Mouse (Mus musculus) WW6 (cell line): ENCODE measurements at regions not wholly inside any gene's neighbourhood (a gene's known extent, or its start where the extent isn't known, plus 50 kb on each side); places are given as distances from the start of the nearest gene placed in this dataset.

Source experiments
- DNase-seq: peaks from one replicate; pipeline ENCODE4 v3.0.0-alpha.2; 2013; ENCODE audit warnings: low read depth, low spot score

DNA sequence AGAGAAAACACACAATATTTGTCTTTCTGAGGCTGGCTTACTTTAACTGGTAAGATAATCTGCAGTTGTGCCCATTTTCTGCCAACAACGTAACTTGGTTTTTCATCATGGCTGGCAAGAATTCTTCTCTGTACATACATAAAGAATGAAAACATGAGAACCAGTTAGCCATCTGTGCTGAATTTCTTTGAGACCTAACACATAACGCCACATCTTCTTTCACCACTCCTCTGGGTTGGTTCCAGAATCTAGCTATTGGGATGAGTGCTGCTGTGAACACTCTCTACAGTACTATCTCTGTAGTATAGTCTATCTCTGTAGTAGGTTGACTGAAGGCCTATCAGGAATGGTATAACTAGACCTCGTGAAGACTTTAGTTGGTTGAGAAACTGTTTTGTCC is 132.1 kb downstream of the 1700020N01Rik start:
- DNase-seq = no peak

DNA sequence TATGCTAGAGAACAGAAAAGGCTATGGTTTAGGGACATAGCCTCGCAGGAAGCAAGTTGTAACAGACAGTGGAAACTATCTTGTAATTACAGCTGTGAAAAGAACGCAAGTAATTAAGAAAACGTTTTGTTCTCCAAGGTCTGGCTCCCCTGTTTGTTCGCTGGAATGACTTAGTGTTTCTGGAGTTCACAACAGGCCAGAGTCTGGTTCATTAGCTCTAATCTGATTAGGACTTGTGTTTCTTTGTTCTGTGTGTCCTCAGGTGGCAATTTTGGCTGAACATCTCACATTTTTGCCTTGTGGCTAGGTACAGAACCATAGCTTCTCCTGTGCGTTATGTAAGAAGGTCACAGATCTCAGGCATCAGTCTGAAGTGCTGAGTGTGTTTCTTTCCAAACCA is 141.7 kb upstream of the Sgk1 start:
- DNase-seq = no peak

DNA sequence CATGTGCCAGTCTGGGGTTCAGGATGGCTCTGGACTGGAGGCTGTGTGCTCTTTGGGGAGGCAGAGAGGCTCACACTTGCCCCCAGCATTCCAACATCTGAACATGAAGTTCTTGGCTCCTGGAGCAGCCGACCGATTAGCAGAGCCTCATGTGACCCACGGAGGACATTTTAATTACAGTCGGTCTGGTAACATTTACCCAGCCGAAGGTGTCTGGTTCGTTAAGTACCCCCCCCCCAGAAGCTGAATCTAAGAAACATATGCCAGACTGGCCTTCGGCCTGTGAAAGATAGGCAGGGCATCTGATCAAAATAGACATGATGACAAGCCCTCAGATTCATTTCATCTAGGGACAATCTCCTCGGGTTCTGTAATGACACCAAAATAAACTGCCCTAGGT is 140.4 kb upstream of the Sgk1 start:
- DNase-seq = no peak

DNA sequence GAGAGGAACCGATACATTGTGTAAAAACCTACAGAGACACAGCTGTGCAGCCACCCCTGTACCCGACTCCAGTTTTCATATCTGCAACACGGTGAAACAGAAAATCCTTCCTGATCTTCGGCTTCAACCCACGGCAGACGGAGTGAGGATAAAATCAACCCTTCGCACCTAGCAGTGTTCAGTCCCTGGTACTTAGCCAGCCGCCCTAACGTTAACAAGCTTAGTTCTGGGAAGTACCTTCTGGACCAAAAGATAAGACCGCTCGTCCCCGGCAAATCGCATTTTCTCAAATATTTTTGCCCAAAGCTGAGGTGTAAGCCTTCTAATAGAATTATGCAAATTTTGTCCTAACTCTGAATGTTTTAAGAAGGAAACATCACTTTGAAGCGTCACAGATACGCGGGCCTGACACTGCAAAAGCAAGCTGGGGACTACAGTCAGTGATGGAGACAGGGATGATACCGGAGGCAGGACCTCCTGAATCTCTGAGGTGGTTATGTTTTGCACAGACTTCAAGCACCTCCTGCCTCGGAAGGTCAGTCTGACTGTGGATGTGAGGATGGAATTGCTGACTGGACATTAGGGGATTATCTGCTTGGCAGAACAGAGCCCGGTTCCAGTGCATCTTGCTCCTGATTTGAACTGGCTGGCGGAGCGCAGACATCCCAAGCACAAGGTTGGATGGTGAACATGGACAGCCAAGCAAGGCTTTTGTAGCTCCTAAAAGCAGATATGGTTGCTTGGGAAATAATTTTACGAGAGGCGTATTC is 139.8 kb upstream of the Sgk1 start:
- no peak for DNase-seq

DNA sequence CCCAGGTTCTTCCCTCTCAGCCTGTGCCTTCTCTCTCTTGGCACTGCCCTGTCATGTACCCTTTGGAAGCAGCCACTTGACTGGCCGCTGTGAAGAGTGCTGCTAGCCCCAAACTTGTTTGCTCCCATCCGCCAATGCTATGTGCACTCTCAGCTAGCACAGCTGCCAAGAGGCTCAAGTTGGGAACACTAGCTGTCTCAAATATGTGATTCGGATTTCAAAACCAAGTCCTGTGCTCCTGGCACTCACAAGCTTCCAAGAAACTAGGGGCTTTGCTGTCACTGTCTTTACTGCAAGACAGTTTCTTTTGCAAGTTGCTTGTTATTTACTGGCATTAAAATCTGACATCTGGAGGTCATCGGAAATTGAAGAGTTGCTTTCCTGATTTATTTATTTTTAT is 138.6 kb upstream of the Sgk1 start:
- no peak for DNase-seq

DNA sequence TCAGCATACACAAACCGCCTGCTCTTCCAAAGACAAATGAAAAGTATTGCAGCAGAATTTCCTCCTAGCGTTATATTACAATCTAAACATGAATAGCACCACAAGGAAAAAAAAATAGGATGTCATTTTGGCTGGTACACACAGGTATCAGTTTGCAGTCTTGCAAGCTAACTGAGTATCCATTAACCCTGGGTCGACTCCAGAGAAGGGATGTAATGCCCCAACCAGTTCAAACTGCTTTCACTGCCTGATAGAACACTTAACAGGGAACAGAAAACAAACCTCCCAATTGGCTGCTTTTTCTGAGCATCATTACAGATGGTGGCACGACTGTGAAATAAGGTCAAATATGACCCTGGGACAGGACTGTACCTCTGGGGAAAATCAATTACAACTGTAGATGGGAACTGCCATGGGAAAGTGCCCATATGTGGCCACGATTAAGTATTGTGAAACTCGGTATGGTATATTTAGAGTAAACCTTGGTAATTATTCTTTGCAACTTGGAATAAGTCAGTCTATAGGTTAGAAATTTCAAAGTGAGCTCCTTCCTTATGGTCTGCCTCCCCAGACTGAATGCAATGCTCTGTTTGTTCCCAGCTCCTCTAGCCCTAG is 137.5 kb upstream of the Sgk1 start:
- no peak for DNase-seq

DNA sequence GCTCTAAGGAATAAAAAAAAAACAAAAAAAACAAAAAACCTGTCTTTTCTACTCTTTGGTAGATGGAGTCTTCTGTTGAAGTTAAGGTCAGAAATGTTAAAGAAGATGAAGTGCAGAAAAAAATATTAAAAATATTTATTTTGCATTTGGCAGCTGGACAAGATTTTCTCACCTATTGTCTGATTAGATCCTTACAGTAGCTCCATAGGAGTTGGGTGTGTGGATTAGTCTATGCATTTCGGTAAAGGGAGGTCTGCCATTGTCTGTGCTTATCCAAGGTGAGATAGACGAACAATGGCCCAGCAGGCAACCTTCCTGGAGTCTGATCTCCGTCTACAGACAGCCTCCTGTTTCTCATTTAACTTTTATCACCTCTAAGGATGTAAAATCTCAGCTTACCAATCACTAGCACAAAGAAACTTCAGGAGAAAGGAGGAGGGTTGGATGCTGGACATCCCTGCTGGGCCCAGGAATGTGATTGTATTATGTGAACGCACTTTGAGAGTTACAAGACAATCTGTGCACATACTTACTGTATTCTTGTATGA is 136.0 kb upstream of the Sgk1 start:
- DNase-seq = peak; percentile 67

DNA sequence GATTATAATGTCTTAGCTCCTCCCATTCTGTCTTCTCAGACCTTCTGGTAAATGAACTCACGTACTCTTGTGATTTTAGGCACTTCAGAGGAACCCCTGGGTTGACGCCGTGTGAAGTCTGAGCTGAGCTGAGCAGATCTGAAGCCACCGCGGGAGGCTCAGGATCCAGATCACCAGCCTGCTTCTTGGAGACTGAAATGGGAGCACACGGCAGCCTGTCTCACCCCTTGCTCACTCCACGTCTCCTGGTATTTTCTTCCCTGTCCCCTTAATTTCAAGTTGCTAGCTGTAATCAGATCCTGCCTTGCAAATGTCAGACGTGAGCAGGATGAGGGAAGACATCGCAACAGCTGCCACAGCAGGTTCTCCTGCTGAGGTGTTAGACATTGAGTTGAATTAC is 135.3 kb upstream of the Sgk1 start:
- DNase-seq = no peak

DNA sequence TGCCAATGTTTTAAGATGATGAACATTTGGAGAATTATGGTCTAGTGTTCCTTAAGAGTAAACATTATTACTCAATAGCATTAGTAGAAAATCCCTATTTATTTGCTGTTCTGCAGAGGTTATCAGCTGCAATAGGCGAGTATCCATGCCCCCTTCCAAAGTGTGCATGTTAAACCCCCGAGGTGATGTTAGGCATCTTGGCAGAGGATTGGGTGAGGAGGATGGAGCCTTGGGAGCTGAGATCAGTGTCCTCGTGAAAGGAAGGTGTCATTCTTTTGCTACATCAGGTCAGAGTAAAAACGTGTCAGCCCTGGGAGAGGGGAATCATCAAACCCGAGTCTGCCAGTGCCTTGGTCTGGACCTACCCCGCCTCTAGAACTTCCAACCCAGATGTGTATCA is 130.7 kb upstream of the Sgk1 start:
- DNase-seq = no peak

DNA sequence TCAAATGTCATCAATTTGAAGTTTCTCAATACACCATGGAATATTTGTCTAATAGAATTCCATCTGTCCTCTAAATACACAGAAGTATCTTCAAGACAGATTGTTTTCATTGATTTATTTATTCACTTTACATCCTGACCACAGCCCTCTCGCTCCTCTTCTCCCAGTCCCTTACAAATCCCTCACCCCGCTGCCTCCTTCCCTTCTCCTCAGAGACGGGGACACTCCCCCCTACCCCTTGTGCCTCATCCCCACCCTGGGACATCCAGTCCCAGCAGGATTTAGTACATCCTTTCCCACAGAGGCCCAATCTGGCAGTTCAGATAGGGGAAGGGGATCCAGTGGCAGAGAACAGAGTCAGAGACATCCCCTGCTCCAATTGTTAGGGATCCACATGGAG is 129.6 kb upstream of the Sgk1 start:
- no peak for DNase-seq

DNA sequence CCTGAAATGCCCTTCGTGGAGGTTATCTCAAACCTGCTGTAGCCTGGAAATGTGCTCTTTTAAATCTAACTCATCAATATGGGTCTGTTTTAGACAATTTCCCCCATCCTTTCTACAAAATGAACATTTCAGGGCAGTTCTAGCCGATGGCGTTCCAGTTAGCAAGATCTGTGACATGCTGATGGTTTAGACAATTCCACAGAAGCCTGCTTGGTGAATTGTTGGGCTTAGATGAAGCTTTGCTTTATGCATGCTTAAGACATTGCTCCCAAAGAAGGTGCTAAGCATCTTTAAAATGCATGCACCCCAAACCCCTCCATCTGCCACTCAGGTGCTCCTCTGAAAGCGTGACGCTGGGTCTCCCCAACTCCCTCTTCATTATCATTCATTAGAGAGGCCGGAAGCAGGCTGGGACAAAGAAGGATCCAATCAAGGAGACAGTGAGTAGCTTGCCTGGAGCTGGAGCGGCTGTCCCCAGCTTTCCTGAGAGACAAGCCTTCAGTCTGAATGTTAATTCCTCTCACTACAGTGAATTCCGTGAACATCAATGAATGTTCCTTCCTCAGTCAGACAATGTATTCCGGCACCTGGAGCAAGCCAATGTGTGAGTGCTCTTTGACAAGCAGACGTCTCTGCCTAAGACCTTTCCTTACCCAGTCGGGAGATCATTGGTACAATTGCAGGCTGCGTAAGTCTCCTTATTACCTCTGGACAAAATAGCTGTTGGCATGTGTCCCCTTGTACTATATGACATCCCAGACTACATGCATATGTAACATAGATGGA is 127.0 kb upstream of the Sgk1 start:
- no peak for DNase-seq

DNA sequence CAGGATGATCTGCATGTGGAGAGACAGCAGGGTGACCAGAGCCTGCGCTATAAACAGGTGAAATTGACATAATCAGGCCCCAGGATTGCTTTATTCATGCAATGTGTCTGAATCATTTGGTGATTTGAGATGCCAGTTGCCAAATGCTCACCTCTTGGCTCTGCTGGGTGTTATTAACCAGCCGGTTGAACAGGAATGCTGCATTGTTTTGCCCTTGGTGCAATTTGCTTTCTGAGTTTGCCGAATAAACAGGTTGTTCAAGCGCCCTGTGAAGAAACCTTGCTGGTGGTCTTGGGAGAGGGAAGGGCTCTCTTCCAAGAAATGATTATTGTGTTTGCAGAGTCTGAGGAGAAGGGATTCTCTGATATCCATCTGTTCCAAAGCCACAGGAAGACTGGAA is 126.3 kb upstream of the Sgk1 start:
- no peak for DNase-seq

DNA sequence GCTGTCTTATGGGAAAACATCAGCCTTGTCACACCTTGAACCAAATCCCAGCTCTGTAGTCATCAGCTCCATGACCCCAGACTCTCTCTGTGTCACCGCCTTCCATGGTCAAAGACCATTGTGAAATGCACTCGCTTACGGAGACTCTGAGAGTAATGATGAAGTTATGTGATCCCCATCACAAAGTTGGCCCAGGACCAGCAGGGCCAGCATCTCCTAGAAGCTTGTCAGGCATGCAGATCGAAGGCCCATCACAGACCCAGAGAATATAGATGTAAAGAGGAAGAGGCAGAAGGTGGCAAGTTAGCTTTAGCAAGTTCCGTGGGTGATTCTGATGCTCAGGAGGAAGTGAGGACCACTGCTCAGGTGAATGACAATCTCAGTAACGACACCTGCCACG is 125.2 kb upstream of the Sgk1 start:
- DNase-seq = no peak

DNA sequence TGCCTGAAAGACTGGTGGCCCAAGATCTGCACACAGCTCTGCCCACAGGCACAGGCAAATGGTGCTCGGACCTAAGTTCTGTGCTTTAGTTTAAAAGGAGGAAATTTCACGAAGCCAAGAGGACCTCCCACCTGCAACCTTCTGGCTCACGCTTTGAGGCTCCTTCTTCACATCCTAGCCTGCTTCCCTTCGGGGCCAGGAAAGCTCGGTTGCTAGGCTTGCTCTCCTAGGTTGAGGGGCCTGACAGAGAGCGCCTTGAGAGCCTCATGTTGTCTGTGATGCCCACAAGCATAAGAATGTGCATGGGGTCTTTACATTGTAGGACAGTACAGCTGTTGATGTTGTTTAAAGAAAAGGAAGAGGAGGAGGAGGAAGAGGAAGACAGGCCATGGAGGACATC is 123.9 kb upstream of the Sgk1 start:
- DNase-seq = no peak

DNA sequence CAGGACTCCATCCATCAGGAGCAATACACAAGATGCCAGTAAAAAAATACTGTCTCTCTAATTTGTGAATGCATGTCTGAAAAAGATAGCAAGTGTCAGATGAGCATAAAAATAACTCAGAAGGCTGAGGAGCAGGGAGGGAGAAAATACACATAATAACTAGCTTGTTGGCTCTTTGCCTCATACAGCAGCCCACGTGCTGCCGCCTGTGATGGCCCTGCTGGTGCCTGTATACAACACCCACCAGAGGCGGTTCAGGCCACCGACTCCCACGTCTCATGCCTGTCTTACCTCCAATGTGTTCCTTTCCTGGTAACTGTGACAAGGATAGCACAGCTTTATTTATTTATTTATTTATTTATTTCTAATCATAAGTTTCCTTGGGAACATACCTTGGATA is 119.5 kb upstream of the Sgk1 start:
- DNase-seq = no peak

DNA sequence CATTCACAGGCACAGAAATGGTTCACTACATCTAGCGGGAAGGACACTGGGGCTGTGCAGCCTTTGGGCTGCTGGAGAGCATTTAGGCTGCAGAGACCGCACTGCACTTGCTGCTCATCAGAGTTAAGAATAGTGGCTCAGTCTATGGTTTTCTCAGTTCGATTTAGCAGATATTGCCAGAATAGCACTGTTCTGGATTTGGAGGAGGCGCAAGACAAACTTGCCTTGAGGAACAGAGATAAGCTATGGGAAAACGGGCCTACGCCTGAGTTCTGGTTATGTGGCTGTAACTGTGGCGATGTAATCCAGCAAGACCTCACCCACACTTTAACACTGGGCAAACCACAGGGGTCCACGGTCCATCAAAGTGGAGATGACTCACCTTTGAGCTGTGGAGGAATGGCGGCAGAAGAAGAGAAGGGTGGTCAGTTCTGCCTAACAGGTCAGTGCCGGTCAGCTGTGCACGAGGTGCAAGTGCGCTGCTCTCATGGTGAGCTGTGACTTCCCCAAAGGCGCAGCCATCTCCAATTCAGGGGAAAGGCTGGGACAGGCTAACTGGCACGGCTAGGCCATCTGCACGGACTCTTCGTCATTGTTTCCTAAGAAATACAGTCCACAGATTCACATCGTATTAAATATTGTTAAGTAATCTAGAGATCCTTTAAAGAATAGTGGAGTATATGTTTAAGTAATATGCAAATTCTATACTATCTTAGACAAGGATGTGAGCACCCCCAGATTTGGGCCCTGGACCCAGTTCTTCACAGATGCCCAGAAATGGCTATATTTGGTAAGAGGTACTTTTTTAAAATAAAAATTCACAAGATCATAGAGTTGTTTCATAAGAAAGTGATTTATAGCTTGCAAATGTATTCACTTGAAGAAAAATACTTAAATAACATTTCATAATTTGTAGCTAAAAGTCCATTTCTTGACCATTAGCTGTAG is 118.7 kb upstream of the Sgk1 start:
- no peak for DNase-seq

DNA sequence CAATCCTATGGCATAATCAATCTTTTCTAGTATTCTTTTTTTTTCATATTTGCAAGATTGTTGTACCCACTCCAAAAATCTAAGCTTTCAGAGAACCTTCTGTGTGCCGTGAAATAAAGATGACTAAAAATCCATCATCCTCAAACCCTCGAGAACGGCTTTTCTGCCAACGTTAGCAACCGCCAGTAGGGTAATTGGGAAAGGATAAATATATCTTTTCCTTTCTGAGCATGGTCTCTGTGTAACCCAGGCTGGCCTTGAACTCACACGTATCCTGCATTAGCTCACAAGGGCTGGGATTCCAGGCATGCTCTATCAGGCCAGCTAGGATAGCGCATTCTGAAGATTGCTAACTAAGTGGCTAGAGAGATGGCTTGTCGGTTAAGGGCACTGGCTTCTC is 117.9 kb upstream of the Sgk1 start:
- no peak for DNase-seq

DNA sequence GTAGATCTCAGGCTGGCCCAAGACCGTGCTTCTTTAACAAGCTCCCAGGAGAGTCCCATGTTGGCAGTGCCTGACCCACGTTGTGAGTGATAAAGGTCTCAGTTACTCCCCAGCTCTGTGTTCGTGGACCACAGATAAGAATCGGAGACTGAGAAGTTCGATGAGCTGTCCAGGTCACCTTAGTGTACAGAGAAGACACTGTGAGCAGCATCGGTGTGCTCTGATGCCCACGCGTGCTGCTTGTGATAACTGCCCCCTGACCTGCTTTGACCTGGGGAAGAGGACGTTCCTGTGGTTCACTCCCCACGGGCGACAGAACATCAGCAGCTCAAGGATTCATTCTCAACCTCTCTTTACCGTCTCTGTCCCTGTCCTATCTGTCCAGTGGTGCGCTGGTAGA is 117.1 kb upstream of the Sgk1 start:
- DNase-seq = no peak

DNA sequence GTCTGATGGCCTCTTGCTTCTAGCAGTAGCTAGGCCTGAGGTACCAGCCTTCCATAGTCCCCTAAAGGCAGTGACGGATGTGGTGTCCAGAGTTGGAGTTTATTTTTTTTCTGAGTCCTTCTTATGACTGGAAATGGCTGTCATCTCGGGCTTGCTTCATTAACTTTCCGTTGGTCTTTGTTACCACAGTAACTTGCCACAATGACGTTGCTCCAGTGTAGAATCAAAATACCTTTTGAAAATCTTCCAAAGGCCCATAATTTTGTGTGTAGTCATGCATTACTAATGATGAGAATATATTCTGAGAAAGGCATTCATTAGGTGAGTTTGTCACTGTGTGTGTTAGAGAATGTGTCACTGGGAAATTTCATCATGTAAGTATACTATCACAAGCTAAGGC is 108.4 kb upstream of the Sgk1 start:
- DNase-seq = no peak

DNA sequence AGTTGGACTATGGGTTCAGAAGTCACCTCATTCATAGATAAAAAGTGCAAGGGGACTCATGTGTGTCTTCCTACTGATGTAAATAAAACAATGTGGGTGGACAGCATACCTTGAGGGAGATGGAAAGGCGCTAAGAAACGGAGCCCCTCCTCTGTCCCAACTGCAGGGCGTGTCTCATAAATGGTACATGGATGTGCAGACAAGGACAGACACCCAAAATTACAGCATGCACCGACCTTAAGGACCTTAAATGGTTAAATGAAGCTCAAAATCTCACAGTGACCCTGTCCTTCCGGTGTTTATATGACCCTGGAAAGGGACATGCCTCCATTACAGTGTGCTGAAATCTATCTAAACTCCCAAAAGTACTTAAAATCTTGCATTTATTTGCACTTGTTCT is 106.5 kb upstream of the Sgk1 start:
- DNase-seq = no peak

DNA sequence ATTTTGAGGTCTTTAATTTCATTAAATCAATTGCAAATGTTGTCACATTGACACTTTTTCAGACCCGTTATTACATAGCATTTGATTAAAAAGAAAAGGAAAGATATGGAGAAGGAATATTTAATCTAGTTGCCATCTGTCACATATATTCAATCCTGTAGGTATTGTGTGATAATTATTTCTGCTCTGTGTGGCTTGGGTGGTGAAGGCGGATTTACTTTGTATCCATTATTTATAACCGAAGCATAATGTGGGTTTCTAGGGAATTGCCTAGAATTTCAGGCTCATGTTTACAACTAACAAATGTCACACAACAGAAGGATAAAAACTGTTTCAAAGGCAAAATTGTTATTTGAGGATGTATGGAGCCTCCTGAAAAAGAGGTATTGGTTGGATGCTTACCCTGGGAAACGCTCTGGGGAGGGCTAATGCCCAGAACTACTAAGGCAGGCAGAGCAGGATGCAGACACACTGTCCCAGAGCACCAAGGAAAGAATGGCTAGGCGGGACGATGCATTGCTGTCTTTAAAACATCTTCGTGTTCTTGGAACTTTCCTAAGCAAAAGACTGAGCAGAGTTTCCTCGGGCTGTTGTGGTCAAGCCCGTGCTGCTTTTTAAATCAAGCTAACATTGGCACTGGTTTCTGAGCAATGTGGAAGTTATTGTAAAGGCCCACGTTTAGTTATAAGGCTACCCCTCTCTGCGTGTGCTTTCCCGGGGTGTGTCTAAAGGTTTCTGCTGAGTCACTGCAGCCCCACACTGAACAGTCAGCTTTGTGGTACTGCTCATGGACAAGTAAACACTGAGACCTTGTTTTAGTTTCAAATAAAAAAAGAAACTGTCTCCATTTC is 105.8 kb upstream of the Sgk1 start:
- peak; percentile 22 for DNase-seq
